Mouse (Mus musculus) E14TG2a.4 (cell line): ENCODE results near the gene Plekhg5.

Experiments
- CTCF ChIP-seq: conservative IDR thresholded peaks from 2 replicates; pipeline ENCODE4 v1.5.1; 2014; ENCODE audit warnings: low read length
- NANOG ChIP-seq: IDR thresholded peaks from 2 replicates; pipeline ENCODE4 v1.6.1; 2014; ENCODE audit warnings: borderline replicate concordance, low read length, mixed read lengths
- POU5F1 ChIP-seq: IDR thresholded peaks from 2 replicates; pipeline ENCODE4 v1.6.1; 2014; ENCODE audit warnings: low read length, borderline replicate concordance

- TF ChIP-seq CTCF (no peak), NANOG (no peak), POU5F1 (no peak)
Measured at GRCm38 (mm10) chr4:152162748-152163147, 90.5 kb downstream of the Plekhg5 start.
